Mouse (Mus musculus): ENCODE data around the gene Rnf213. TPM values are rescaled to one million over a fixed set of nuclear protein-coding genes. Genes with fewer than 3 reads are reported as not detected.

The Rnf213 gene
- 47.8 and 49.2 TPM in 2 replicates for total RNA-seq (2023)

DNA sequence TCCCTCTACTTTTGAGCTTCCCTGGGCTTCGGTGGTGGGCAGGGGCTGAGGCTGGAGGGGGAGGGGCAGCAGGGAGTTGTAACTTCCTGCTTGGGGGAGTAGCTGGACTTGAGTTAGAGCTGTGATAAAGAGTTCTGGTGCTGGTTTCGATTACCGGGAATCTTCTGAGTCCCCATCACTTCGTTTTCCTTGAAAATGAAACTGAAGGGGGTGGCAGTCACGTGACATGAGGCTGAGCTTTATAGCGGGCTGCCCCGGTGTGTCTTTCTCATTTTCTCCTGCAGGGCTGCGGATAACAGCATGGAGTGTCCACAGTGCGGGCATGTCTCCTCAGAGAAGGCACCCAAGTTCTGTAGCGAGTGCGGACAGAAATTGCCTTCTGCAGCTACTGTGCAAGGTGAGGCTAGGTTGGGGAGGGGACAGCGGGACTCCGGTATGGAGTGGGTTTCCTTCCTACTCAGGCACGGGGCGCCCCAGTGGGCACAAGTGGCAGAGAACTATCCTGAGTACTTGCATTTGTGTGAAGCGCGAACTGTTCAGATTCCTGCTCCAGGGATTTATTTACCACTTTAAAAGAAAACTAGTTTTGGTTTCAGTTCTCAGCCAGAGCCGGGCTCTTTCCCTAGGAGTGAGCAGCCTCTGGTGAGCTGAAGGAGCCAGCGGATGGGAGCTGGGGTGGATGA lies at the start of gene Rnf213:
Rnf213 (plus strand) TSS at position 301 of the 683 bp plus-strand sequence.

DNA sequence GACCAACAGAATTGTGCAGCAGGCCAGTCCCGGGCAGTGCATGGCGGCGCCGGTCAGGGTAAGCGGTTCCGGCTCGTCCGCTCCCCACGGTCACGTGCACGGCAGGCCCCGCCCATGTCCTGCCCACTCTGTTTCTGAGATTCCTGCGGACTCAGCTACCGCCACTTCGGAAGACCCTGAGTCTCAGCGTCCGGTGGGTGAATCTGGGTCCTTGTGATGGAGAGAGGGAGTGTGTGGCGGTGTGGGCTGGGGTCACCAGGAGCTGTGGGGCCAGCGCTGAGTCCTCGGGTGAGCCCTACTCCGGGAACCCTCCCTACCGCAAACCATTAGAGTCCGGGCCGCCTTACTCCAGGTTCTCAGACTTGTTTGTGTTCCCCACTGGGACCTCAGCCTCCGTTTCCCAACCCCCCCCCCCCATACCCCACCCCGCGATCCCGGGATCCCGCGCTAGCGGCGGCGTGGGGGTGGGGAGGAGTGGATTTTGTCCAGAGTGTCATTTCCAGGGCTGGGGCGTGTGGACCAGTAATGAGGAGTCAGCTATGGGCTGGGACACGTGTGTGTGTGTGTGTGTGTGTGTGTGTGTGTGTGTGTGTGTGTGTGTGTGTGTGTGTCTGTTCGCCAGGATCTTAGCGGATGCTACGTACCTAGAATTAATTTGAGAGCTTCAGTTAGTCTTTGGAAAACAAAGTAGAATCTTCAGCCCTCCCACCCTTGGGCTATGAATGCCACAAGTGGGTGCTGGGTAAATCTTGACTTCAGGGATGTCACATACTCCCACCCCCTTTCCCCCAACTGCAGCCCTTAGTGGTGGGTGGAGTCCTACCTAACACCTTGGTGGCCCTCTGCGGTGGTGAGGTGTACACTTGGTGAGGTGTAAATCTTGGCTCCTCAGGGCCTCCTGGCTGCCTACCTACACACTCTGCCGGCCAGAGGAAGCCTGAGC lies 37.2 kb upstream of the Rnf213 start, which contains the start of the genes Sgsh and Slc26a11:
Sgsh (minus strand) TSS at position 94 of the 943 bp plus-strand sequence.
Slc26a11 (plus strand) TSS at position 115 of the 943 bp plus-strand sequence.

DNA sequence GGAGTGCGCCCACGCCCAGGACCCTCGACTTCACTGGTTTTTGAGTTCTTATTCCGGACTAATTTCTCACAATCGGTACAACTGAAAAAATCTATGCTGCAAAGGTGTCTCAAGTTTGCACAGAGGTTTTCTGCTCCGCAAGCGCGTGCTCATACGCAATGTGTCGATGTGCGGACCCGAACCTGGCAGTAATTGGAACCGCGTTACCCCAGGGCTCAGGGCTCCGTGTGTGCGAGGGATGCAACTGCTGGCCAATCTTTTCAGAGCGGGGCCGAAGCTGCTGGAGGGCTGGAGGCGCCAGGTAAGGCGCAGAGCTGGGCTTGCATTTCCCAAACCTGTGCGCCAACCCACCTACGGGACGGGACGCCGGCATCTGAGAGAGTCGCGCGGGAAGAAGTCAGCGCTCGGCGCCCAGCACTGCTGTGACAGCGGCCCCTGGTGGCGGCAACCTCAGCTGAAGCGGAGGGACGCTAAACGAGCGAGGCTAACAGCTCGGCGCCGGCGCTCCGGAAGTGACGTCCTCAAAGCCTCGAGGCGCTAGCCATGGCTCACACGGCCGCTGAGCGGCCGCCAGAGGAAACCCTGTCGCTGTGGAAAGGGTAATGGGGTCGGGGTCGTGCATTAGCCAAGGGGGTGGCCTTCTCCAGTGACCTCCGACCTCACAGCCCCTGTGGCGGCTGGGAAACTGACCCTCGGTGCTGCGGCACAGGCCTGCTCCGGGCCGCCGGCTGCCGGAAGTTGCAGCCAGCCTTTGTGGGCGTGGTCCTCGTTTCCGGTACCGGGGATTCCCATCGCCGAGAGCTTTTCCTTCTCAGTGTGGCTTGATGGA lies 98.2 kb downstream of the Rnf213 start, which contains the start of gene Endov:
Endov (plus strand) TSS at position 487 of the 829 bp plus-strand sequence.

Other genes with a start within 250 kb of the Rnf213 start
- 0.45 and 0.63 TPM in 2 replicates for gene Tbc1d16, start 164.6 kb upstream of the Rnf213 start, total RNA-seq (2023)
- 0.18 and 0.28 TPM in 2 replicates for gene Ccdc40, start 164.5 kb upstream of the Rnf213 start, total RNA-seq (2023)
- 37.8 and 44.8 TPM in 2 replicates for gene Gaa, start 125.2 kb upstream of the Rnf213 start, total RNA-seq (2023)
- gene Eif4a3, start 93.0 kb upstream of the Rnf213 start, total RNA-seq (2023) = 154 and 178 TPM in 2 replicates
- gene Card14, start 85.3 kb upstream of the Rnf213 start, total RNA-seq (2023) = not detected in 2 replicates
- gene Sgsh, start 37.6 kb upstream of the Rnf213 start, total RNA-seq (2023) = 8.4 and 9.8 TPM in 2 replicates
- 14.5 and 17.4 TPM in 2 replicates for gene Slc26a11, start 37.5 kb upstream of the Rnf213 start, total RNA-seq (2023)
- 6.7 and 10.7 TPM in 2 replicates for gene Endov, start 98.2 kb downstream of the Rnf213 start, total RNA-seq (2023)
- gene Nptx1, start 154.7 kb downstream of the Rnf213 start, total RNA-seq (2023) = not detected in 2 replicates
- gene Rptor, start 209.8 kb downstream of the Rnf213 start, total RNA-seq (2023) = 19.7 and 28.7 TPM in 2 replicates

All from neutrophil, adult 65 days (primary cell).